Mouse (Mus musculus): ENCODE results near the gene Drc7. TPM values are rescaled to one million over a fixed set of nuclear protein-coding genes. Genes with fewer than 3 reads are reported as not detected.
A peak's percentile ranks its signal among the peaks of the same experiment; 100 is the strongest.
"Not testable (repeated sequence)": the region's sequence is repeated elsewhere in the genome, so short reads cannot be mapped to it uniquely, and the experiment has no call there.

Drc7 gene
- 1 to 10 TPM; 1.0 to 1.4 TPM for total RNA-seq (2021)

- peak; percentile 25 to 31 for DNase-seq (ENCODE audit: low spot score in 2 of 2)
- intact Hi-C loops (cut with DNase I) = no loop called here
Measured at GRCm38 (mm10) chr8:95054927-95055510, at the start of gene Drc7. Gene Drc7, plus strand, starts transcription at chr8:95055103.

DNA sequence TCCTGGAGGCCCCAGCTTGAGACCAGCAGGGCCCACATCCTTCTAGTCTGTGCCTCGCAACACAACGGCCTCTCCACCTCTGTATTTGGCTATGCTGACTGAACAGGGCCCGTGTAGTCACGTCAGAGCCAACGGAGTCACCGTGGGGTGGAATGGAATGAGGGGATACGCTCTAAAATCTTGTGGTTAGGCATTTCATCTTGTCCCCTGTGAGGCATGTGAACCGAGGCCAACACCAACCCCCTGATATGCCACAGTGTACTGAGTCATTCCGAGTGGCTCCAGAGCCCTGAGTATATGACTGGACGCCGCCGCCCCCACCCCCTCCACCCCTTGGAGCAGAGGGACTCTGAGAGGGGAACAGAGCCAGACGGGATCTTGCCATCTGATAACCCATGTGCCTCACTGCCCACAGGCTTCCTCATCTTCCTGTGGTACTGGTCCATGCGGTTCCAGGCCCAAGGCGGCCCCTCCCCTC, 42.4 kb upstream of the Drc7 start:
- no peak for DNase-seq (ENCODE audit: low spot score in 2 of 2)
- intact Hi-C loops (cut with DNase I) = no loop called here

- intact Hi-C loops (cut with DNase I) = no loop called here
- no peak for DNase-seq (ENCODE audit: low spot score in 2 of 2)
Measured at GRCm38 (mm10) chr8:95015866-95016265, 39.0 kb upstream of the Drc7 start.

- intact Hi-C loops (cut with DNase I) = no loop called here
- DNase-seq (ENCODE audit: low spot score in 2 of 2) = no peak
Measured at GRCm38 (mm10) chr8:95016684-95017083, 38.2 kb upstream of the Drc7 start.

- intact Hi-C loops (cut with DNase I) = no loop called here
Measured at GRCm38 (mm10) chr8:95017451-95017850, 37.5 kb upstream of the Drc7 start, which contains the start of gene Adgrg3. Gene Adgrg3, plus strand, starts transcription at chr8:95017692.

GRCm38 (mm10) chr8:95017969-95018635, 36.8 kb upstream of the Drc7 start:
- DNase-seq (ENCODE audit: low spot score in 2 of 2) = no peak
- intact Hi-C loops (cut with DNase I) = no loop called here

More at GRCm38 (mm10) chr8:95017451-95017850, 37.5 kb upstream of the Drc7 start, which contains the start of gene Adgrg3:
- DNase-seq (ENCODE audit: low spot score in 2 of 2) = no peak

DNA sequence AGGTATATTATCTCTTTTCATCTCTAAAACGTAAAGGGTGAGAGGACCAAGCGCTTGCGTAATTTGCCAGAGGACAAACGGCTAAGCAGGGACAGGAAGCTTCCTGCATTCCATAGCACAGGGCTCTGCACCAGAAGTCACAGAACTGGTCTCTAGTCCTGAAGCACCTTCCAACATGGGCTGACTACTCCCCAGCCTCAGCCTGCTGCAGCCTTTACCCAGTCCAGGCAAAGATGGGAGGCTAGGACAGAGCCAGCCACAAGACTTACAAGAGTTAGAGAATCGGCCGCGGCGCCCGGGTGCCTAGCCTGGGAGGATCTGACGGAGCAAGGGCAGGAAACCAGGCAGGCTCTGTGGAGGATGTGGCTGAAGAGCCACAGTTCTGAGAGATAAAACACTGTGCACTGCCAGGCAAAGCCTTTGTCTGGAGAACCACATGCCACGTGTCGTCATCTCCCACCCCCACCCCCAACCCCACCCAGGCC, 34.6 kb upstream of the Drc7 start:
- DNase-seq (ENCODE audit: low spot score in 2 of 2) = no peak
- intact Hi-C loops (cut with DNase I) = no loop called here

DNA sequence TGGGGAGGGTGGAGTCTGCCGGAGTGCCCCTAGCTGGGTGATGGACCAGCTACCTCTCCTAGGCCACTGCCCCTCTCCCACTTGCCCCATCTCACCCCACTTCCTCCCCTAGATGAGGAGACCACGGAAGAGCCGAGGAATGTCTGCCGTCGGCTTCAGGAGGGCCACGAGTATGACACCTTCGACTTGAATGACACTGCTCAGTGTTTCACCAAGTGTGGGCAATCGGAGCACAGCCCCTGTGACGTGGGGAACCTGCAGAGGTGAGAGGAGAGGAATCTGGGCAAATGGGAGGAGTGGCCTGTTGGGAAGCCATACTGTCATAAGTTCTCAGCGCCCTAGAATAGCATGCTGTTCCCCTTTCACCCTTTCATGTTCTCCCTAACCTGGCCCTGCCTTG, 34.1 kb upstream of the Drc7 start:
- intact Hi-C loops (cut with DNase I) = no loop called here
- no peak for DNase-seq (ENCODE audit: low spot score in 2 of 2)

DNA sequence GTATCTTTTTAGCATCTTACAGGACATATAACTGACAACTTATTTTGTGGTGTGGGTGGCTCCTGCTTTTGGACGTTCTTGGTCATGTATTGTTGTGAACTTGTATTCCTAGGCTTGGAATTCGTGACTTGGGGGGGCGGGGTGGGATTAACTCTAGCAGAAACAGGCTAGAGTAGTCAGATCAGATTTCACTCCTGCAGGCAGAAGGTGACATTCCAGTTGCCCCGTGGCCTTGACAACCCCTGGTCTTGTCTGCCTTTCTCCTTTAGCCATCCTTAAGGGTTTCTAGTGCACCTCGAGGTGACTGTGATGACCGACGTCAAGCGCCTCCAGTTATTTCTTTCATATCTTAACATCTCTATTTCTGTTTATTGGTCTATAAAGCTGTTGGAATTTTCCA, 31.7 kb upstream of the Drc7 start:
- intact Hi-C loops (cut with DNase I) = no loop called here
- DNase-seq (ENCODE audit: low spot score in 2 of 2) = no peak

DNA sequence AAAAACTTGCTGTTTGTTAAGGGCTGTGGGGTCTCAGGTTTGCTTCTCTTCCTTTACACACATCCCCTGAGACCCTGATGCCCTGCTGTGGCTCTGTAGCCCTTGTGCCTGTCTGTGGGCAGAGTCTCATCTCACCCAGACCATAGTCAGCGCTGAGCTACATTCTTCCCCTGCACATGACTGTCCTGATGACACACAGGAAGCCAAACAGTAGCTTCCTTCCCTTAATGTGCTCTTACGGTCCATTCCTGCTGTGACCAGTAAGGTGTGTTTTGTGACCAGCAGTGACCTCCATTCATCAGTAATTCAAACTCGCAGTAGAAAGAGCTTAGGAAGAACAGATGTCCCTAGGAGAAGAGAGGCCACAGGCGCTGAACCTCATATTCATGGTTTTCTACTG, 30.5 kb upstream of the Drc7 start:
- intact Hi-C loops (cut with DNase I) = no loop called here
- no peak for DNase-seq (ENCODE audit: low spot score in 2 of 2)

GRCm38 (mm10) chr8:95025421-95025820, 29.5 kb upstream of the Drc7 start:
- DNase-seq (ENCODE audit: low spot score in 2 of 2) = no peak
- intact Hi-C loops (cut with DNase I) = no loop called here

- intact Hi-C loops (cut with DNase I); DNase-seq (ENCODE audit: low spot score in 2 of 2): not testable (repeated sequence)
Measured at GRCm38 (mm10) chr8:95028391-95028790, 26.5 kb upstream of the Drc7 start.

- intact Hi-C loops (cut with DNase I) = no loop called here
- DNase-seq (ENCODE audit: low spot score in 2 of 2) = peak; percentile 41 to 68
Measured at GRCm38 (mm10) chr8:95037106-95037925, 17.6 kb upstream of the Drc7 start.

DNA sequence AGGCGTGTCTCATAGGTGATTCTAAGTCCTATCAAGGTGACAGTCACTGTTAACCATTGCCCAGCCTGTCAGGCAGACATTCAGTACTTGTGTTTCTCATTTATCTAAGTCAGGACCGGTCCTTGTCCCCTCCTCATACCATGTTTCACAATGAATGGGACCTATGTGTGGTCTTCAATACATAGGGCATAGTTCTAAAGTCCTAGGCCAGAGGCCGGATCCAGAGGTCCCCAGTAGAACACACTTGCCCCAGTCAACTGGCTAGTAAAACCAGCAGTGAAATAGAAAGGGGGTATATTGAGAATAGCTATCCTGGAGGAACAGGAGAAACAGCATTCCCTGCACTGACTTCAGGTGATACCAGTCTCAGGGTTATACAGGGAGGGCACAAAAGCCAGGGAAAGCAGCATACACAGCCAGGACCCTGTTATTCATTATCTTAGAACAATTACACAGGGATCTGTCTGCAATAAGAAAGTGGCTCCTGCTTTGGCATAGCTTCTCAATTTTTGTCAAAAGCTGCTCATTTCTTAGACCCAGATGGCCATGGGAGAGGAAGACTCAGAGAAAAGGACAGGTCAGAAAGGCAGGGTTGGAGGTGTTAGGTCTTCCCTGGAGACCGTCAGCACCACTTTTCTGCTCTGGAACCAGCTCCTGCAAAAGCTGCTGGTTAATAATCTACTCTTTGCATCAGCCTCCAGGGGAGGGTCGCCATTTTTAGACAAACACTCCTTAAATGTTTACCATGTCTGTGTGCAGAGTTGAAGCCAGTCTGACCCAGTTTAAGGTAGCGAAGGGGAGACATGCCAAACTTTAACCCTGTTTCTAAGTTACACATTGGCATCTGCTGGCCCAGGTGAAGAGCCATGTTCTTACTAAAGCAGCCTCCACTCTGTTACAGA, 12.8 kb upstream of the Drc7 start:
- intact Hi-C loops (cut with DNase I) = no loop called here
- no peak for DNase-seq (ENCODE audit: low spot score in 2 of 2)

- no peak for DNase-seq (ENCODE audit: low spot score in 2 of 2)
- intact Hi-C loops (cut with DNase I) = no loop called here
Measured at GRCm38 (mm10) chr8:95044811-95045210, 10.1 kb upstream of the Drc7 start.

DNA sequence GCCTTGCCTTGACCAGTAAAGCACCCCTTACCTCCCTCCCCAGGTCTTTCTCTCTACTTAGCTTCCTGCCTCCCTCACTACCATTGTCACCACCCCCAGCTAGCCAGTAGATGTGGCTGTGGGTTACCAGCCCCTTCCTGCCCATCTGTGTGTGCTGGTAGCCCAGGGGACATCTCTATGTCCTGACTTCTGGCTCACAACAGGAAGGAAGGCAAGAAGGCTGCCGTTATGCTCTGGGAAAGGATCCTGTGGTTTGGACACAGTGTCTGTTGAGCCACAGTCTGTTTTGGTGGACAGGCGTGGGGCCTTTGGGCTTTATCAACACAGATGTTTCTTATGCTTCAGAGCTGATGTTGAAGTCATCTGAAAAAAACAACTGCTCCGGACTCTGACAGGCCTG, 7.9 kb upstream of the Drc7 start:
- no peak for DNase-seq (ENCODE audit: low spot score in 2 of 2)
- intact Hi-C loops (cut with DNase I) = no loop called here

GRCm38 (mm10) chr8:95047884-95048680, 6.8 kb upstream of the Drc7 start:
- no peak for DNase-seq (ENCODE audit: low spot score in 2 of 2)
- intact Hi-C loops (cut with DNase I) = no loop called here

DNA sequence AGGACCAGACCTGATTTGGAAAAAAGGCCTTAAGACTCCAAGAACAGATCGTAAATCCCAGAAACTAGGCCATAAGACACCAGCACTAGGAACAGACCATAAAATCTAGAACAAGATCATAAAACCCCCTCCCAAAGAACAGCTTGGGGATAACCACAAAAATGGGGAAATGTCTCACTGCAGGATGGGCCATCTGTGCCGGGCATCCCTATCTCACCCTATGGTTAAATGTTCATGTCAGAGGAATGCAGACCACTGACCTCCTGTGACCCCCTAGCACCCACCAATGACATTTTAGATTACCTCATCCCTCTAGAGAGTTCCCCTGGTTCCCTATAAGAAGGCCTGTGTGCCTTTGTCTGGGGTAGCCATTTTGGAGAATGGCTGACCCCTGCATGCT, 5.3 kb upstream of the Drc7 start:
- intact Hi-C loops (cut with DNase I) = no loop called here
- no peak for DNase-seq (ENCODE audit: low spot score in 2 of 2)

DNA sequence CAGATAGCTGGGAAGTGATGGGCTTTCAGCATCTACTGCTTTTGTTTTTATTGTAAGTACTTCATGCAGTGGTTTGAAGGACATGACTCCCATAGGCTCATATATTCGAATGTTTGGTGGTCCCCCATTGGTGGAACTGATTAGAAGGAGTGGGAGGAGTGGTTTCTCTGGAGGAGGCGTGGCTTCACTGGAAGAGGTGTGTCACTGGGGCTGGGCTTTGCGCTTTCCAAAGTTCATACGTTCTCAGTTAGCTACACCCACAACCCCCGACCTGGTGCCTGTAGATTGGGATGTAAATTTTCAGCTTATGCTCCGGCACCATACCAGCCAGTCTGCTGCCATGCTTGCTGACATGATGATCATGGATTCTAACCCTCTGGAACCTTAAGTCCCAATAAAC, 465 bp upstream of the Drc7 start:
- intact Hi-C loops (cut with DNase I) = no loop called here
- no peak for DNase-seq (ENCODE audit: low spot score in 2 of 2)
